Mouse (Mus musculus): ENCODE measurements around the gene Suox.
"Not testable (repeated sequence)": the region's sequence is repeated elsewhere in the genome, so short reads cannot be mapped to it uniquely, and the experiment has no call there.

Suox gene

GRCm38 (mm10) chr10:128664808-128665207, 9.1 kb downstream of the Suox start:
- no peak for DNase-seq (ENCODE audit: low spot score)

- DNase-seq (ENCODE audit: low spot score), result no peak
Measured at GRCm38 (mm10) chr10:128663441-128664220, 10.2 kb downstream of the Suox start.

GRCm38 (mm10) chr10:128662465-128662864, 11.4 kb downstream of the Suox start:
- peak; percentile 32 for DNase-seq (ENCODE audit: low spot score)

- no peak for DNase-seq (ENCODE audit: low spot score)
Measured at GRCm38 (mm10) chr10:128659490-128659889, 14.4 kb downstream of the Suox start.

GRCm38 (mm10) chr10:128657844-128658243, 16.0 kb downstream of the Suox start:
- no peak for DNase-seq (ENCODE audit: low spot score)

GRCm38 (mm10) chr10:128656731-128657130, 17.1 kb downstream of the Suox start:
- DNase-seq (ENCODE audit: low spot score), result no peak

- DNase-seq (ENCODE audit: low spot score), result no peak
Measured at GRCm38 (mm10) chr10:128655254-128655653, 18.6 kb downstream of the Suox start.

GRCm38 (mm10) chr10:128653866-128654265, 20.0 kb downstream of the Suox start:
- no peak for DNase-seq (ENCODE audit: low spot score)

GRCm38 (mm10) chr10:128646139-128647089, 27.5 kb downstream of the Suox start:
- peak; percentile 74 for DNase-seq (ENCODE audit: low spot score)

GRCm38 (mm10) chr10:128645111-128646011, 28.5 kb downstream of the Suox start, which contains the start of gene Ikzf4:
Ikzf4 (minus strand) TSS chr10:128645991.
- peak; percentile 80 for DNase-seq (ENCODE audit: low spot score)

- no peak for DNase-seq (ENCODE audit: low spot score)
Measured at GRCm38 (mm10) chr10:128642749-128643148, 31.1 kb downstream of the Suox start.

- DNase-seq (ENCODE audit: low spot score), result no peak
Measured at GRCm38 (mm10) chr10:128641871-128642270, 32.0 kb downstream of the Suox start.

- no peak for DNase-seq (ENCODE audit: low spot score)
Measured at GRCm38 (mm10) chr10:128640891-128641290, 33.0 kb downstream of the Suox start.

- DNase-seq (ENCODE audit: low spot score), result no peak
Measured at GRCm38 (mm10) chr10:128639999-128640398, 33.9 kb downstream of the Suox start.

- DNase-seq (ENCODE audit: low spot score), result no peak
Measured at GRCm38 (mm10) chr10:128637011-128637410, 36.9 kb downstream of the Suox start.

GRCm38 (mm10) chr10:128636561-128636960, 37.3 kb downstream of the Suox start:
- no peak for DNase-seq (ENCODE audit: low spot score)

GRCm38 (mm10) chr10:128635697-128636096, 38.2 kb downstream of the Suox start:
- DNase-seq (ENCODE audit: low spot score), result no peak

GRCm38 (mm10) chr10:128631571-128631970, 42.3 kb downstream of the Suox start:
- DNase-seq (ENCODE audit: low spot score), result no peak

GRCm38 (mm10) chr10:128630306-128630705, 43.6 kb downstream of the Suox start:
- not testable (repeated sequence) for DNase-seq (ENCODE audit: low spot score)

GRCm38 (mm10) chr10:128629746-128630145, 44.1 kb downstream of the Suox start:
- no peak for DNase-seq (ENCODE audit: low spot score)

GRCm38 (mm10) chr10:128627398-128628317, 46.2 kb downstream of the Suox start:
- DNase-seq (ENCODE audit: low spot score), result no peak
